Mouse (Mus musculus) v-Abl transformed pro-B cells (cell line): Measurements from ENCODE around the gene Lrrc18.

Experiments
- in situ Hi-C, 2 experiments: fragments of 400-800 bp; cut with MboI; formaldehyde crosslinking; loops; one replicate each; pipeline ENCODE4 v1.15.1; 2025; ENCODE audit not compliant: unreplicated experiment in 2 of 2

Lrrc18 gene

DNA sequence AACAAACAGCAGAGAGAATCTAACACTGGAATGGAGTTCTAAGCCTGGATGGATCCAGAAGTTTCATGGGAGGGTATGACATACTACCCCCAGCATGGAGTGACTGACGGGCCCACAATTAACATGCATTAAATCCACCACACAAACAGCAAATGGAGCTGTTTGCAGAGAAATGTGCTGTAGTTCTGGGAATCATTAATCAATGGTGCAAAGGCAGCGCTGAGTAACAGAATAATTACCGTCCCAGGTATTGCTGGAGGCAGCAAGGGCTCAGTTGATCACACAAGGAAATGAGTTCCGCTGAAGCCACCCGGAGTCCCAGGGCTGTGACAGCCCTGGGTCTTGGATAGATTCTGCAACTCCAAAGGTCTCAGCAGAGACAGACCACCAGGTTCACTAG, 44.2 kb downstream of the Lrrc18 start:
- in situ Hi-C loops: loop anchor here in 1 of 2 experiments (25.0 kb wide), 1 partner anchor 1673 kb away; no protein-coding TSS in a partner anchor

- in situ Hi-C loops: loop anchor here in 1 of 2 experiments (25.0 kb wide), 1 partner anchor 1675 kb away; no protein-coding TSS in a partner anchor
Observed at GRCm38 (mm10) chr14:33036811-33037210, 45.6 kb downstream of the Lrrc18 start.

DNA sequence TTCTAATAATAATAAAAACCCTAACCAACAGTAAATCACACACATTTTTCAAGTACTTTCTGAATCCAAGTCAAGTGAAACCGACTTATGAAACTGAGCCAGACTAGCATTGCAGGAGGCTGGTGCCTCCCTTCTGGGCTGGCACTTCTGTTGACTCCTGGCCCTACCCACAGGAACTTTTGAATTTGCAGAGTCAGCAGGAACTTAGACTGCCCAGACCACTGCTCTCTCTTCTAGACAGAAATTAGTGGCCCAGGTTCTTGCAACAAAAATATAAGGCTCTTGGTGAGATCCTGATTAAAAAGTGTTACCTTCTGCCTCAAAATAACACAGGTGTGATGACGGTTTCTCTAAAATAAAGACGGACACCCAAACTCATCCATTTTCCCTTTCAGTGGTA, 54.0 kb downstream of the Lrrc18 start:
- in situ Hi-C loops: loop anchor here in 1 of 2 experiments (5.0 to 25.0 kb wide), 2 partner anchors 42 to 1683 kb away; no protein-coding TSS in a partner anchor

DNA sequence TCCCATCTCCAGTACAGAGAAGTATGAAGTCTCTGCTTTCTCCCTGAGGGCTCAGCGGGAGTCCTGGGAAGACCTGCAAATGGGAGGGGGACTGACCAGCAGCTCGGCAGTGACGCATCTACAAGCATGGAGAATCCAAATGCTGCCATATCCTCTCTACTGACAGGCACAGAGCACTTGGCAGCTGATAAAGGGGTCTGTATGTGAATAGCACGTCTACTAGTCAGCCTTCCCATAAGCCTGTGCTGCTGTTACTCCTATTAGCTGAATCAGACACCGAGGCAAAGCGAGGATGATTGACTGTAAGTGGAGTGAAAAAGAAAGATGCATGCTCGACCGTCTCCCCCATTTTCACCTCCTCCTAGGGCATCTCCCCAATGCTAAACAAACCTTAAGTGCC, 62.3 kb downstream of the Lrrc18 start:
- in situ Hi-C loops: loop anchor here in 1 of 2 experiments (25.0 kb wide), 1 partner anchor 1566 kb away; the partner anchor contains the start of genes Eaf1 and Mettl6

- in situ Hi-C loops: loop anchor here in 1 of 2 experiments (25.0 kb wide), 1 partner anchor 1572 kb away; the partner anchor contains the start of genes Eaf1 and Mettl6
Observed at GRCm38 (mm10) chr14:33058881-33059660, 67.9 kb downstream of the Lrrc18 start.

DNA sequence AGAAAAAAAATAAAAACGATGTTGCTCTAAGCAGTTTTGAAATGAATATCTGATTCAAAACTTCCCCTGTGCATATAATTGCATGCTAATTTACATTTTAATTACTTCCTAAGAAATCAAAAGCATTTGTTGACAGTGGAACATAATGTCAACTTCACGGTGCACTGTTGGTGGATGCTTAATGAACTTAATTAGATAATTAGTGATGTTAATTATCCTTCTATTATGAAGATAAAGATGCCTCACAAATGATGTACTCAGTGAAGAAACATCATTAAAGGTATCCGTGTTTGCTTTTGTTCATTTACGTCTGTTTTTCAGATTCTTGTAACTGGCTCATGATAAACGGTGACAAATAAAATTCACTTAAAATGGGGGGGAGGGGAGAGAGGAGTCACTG, 71.8 kb downstream of the Lrrc18 start:
- in situ Hi-C loops: loop anchor here in 1 of 2 experiments (25.0 kb wide), 1 partner anchor 1576 kb away; the partner anchor contains the start of genes Eaf1 and Mettl6
